Mouse (Mus musculus): ENCODE measurements around the gene Psrc1. TPM values are rescaled to one million over a fixed set of nuclear protein-coding genes. Genes with fewer than 3 reads are reported as not detected.

Gene Psrc1
- polyA plus RNA-seq, 1 experiment from 2014 or later: 25.4 TPM

- WGBS: 17% methylated on average over 11 of the region's 11 CpGs
- peaks cover 45% of the 10 kb centered on the region for H3K36me3 ChIP-seq
- H3K4me3 ChIP-seq: peak overlapping the region; percentile 20
- peak; percentile 67; the same call in 1 of the 2 replicates for ATAC-seq (ENCODE audit: extremely low read depth, insufficient number of reproducible peaks, low FRiP score, low TSS enrichment)
- H3K4me1 ChIP-seq: peaks cover 17% of the 10 kb centered on the region
- H3K9ac ChIP-seq: peak overlapping the region; percentile 48; the same call in 1 of the 2 replicates
- no peak overlapping the region for H3K27ac ChIP-seq (replicated peaks)
- peaks cover 9% of the 10 kb centered on the region; the same call in 1 of the 2 replicates for H3K27me3 ChIP-seq (replicated peaks)
- no peaks in the 10 kb centered on the region for H3K9me3 ChIP-seq
- peak overlapping the region; percentile 62 for H3K4me2 ChIP-seq
These were observed 40.5 kb downstream of the Psrc1 start for GRCm38 (mm10) chr3:108423844-108424801.

GRCm38 (mm10) chr3:108424944-108425623 lies 41.4 kb downstream of the Psrc1 start:
- no peak overlapping the region for H3K4me3 ChIP-seq
- no peak overlapping the region for H3K27ac ChIP-seq (replicated peaks)
- no peaks in the 10 kb centered on the region for H3K9me3 ChIP-seq
- no peak overlapping the region for H3K4me2 ChIP-seq
- H3K27me3 ChIP-seq (replicated peaks): peaks cover 5% of the 10 kb centered on the region; the same call in 1 of the 2 replicates
- no peak for ATAC-seq (ENCODE audit: extremely low read depth, insufficient number of reproducible peaks, low FRiP score, low TSS enrichment)
- WGBS: 83% methylated on average over 7 of the region's 7 CpGs
- no peak overlapping the region for H3K9ac ChIP-seq
- peaks cover 55% of the 10 kb centered on the region for H3K36me3 ChIP-seq
- peaks cover 17% of the 10 kb centered on the region for H3K4me1 ChIP-seq

GRCm38 (mm10) chr3:108425624-108426018 lies 42.0 kb downstream of the Psrc1 start:
- Histone ChIP-seq H3K36me3 (peaks cover 58% of the 10 kb centered on the region), H3K9ac (no peak overlapping the region), H3K27ac (replicated peaks) (no peak overlapping the region), H3K4me3 (no peak overlapping the region), H3K4me2 (no peak overlapping the region), H3K9me3 (no peaks in the 10 kb centered on the region), H3K4me1 (peaks cover 17% of the 10 kb centered on the region), H3K27me3 (replicated peaks) (peaks cover 5% of the 10 kb centered on the region; the same call in 1 of the 2 replicates)
- 86% methylated on average over 6 of the region's 6 CpGs for WGBS
- no peak for ATAC-seq (ENCODE audit: extremely low read depth, insufficient number of reproducible peaks, low FRiP score, low TSS enrichment)

GRCm38 (mm10) chr3:108432542-108433187 lies 49.0 kb downstream of the Psrc1 start:
- Histone ChIP-seq H3K4me2 (no peak overlapping the region), H3K9me3 (no peaks in the 10 kb centered on the region), H3K4me3 (no peak overlapping the region), H3K36me3 (peaks cover 93% of the 10 kb centered on the region), H3K9ac (0 out of 2 replicates have a peak overlapping the region, but pooled peaks have one; percentile 13), H3K27ac (replicated peaks) (no peak overlapping the region), H3K4me1 (peaks cover 7% of the 10 kb centered on the region; the same call in 1 of the 2 replicates), H3K27me3 (replicated peaks) (no peaks in the 10 kb centered on the region)
- WGBS: 85% methylated on average over 13 of the region's 13 CpGs
- ATAC-seq (ENCODE audit: extremely low read depth, insufficient number of reproducible peaks, low FRiP score, low TSS enrichment): no peak

GRCm38 (mm10) chr3:108433188-108433880 lies 49.7 kb downstream of the Psrc1 start:
- no peak for ATAC-seq (ENCODE audit: extremely low read depth, insufficient number of reproducible peaks, low FRiP score, low TSS enrichment)
- H3K27ac ChIP-seq (replicated peaks): peak overlapping the region; percentile 42; the same call in 1 of the 2 replicates
- H3K27me3 ChIP-seq (replicated peaks): no peaks in the 10 kb centered on the region
- peaks cover 87% of the 10 kb centered on the region for H3K36me3 ChIP-seq
- H3K9ac ChIP-seq: 0 out of 2 replicates have a peak overlapping the region, but pooled peaks have one; percentile 13
- H3K4me3 ChIP-seq: no peak overlapping the region
- 56% methylated on average over 18 of the region's 18 CpGs for WGBS
- H3K9me3 ChIP-seq: no peaks in the 10 kb centered on the region
- H3K4me2 ChIP-seq: no peak overlapping the region
- peaks cover 7% of the 10 kb centered on the region; the same call in 1 of the 2 replicates for H3K4me1 ChIP-seq

- ATAC-seq (ENCODE audit: extremely low read depth, insufficient number of reproducible peaks, low FRiP score, low TSS enrichment): no peak
- H3K36me3 ChIP-seq: peaks cover 80% of the 10 kb centered on the region
- WGBS: 55% methylated on average over 19 of the region's 19 CpGs
These were observed 50.3 kb downstream of the Psrc1 start for GRCm38 (mm10) chr3:108433881-108434495.

GRCm38 (mm10) chr3:108435701-108436379 lies 52.2 kb downstream of the Psrc1 start:
- Histone ChIP-seq H3K27ac (replicated peaks) (peak overlapping the region; percentile 56), H3K4me1 (peaks cover 10% of the 10 kb centered on the region), H3K4me3 (no peak overlapping the region), H3K27me3 (replicated peaks) (no peaks in the 10 kb centered on the region), H3K36me3 (peaks cover 75% of the 10 kb centered on the region), H3K9me3 (no peaks in the 10 kb centered on the region), H3K4me2 (no peak overlapping the region), H3K9ac (no peak overlapping the region; the same call in 1 of the 2 replicates)
- 68% methylated on average over 17 of the region's 17 CpGs for WGBS
- no peak for ATAC-seq (ENCODE audit: extremely low read depth, insufficient number of reproducible peaks, low FRiP score, low TSS enrichment)

More at GRCm38 (mm10) chr3:108433881-108434495, 50.3 kb downstream of the Psrc1 start:
- Histone ChIP-seq H3K4me3 (no peak overlapping the region), H3K9me3 (no peaks in the 10 kb centered on the region), H3K27ac (replicated peaks) (peak overlapping the region; percentile 42; the same call in 1 of the 2 replicates), H3K4me1 (peaks cover 8% of the 10 kb centered on the region), H3K9ac (no peak overlapping the region), H3K4me2 (no peak overlapping the region), H3K27me3 (replicated peaks) (no peaks in the 10 kb centered on the region)

- H3K9me3 ChIP-seq: no peaks in the 10 kb centered on the region
- peaks cover 10% of the 10 kb centered on the region for H3K4me1 ChIP-seq
- H3K36me3 ChIP-seq: peaks cover 74% of the 10 kb centered on the region
- no peak overlapping the region for H3K9ac ChIP-seq
- H3K27ac ChIP-seq (replicated peaks): no peak overlapping the region
- 79% methylated on average over 7 of the region's 7 CpGs for whole genome bisulfite sequencing
- H3K27me3 ChIP-seq (replicated peaks): no peaks in the 10 kb centered on the region
- H3K4me3 ChIP-seq: no peak overlapping the region
- H3K4me2 ChIP-seq: no peak overlapping the region
- no peak for ATAC-seq (ENCODE audit: extremely low read depth, insufficient number of reproducible peaks, low FRiP score, low TSS enrichment)
These were observed 52.7 kb downstream of the Psrc1 start for GRCm38 (mm10) chr3:108436380-108436714.

Measured in heart, embryonic 13.5 days (tissue).